Mouse (Mus musculus) lung, postnatal 0 days (tissue): ENCODE measurements around the gene Olfr450.

Source experiments
- CTCF ChIP-seq: IDR thresholded peaks from 2 replicates; pipeline ENCODE4 v1.5.1; 2016; ENCODE audit warnings: antibody characterized with exemption, mild to moderate bottlenecking
- EP300 ChIP-seq: IDR thresholded peaks from 2 replicates; pipeline ENCODE4 v1.6.1; 2016; ENCODE audit warnings: antibody characterized with exemption, mild to moderate bottlenecking, control low read depth

DNA sequence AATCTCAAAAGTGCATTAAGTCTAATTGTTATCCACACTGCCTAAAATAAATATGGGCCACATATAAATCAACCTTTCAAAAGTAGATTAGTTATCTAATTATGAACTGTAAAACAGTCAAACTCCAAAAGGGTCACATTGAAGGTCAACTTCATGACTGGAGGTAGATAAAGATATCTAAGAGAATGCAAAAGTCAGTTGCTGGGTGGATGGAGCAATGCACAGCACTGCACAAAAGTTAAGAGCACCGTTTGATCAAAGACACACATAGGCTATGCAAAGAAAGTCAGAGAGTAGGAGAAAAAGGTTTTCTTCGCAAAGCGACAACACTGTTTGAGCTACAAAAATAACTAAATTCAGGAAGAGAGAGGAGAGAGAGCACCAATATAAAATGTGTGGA, 16.8 kb upstream of the Olfr450 start:
- TF ChIP-seq CTCF (no peak), EP300 (no peak)
